Mouse (Mus musculus) CH12.LX (cell line): ENCODE data around the gene Cdkl5. TPM values are rescaled to one million over a fixed set of nuclear protein-coding genes. Genes with fewer than 3 reads are reported as not detected.

Source experiments
- DNase-seq: peaks from one replicate; pipeline ENCODE4 v3.0.0-alpha.2; 2013; ENCODE audit errors: extremely low read depth
- H3K27ac ChIP-seq: 2 replicates; pipeline ENCODE4 v1.5.1; 2012; ENCODE audit warnings: low read depth, mild to moderate bottlenecking, control low read depth, moderate library complexity; ENCODE audit not compliant: insufficient read depth
- H3K27me3 ChIP-seq: replicated peaks from 2 replicates; pipeline ENCODE3; 2012; ENCODE audit warnings: inconsistent platforms
- H3K36me3 ChIP-seq, 2 experiments: replicated peaks in 1 of 2; 2 replicates each; pipeline versions ENCODE3 to v1.6.1; 2012; ENCODE audit warnings: inconsistent platforms in 1 of 2, low read length in 1 of 2, mild to moderate bottlenecking in 1 of 2, mixed read lengths in 1 of 2, moderate library complexity in 1 of 2; ENCODE audit not compliant: control insufficient read depth in 1 of 2, insufficient read depth in 1 of 2
- H3K4me1 ChIP-seq, 2 experiments: 2 replicates each; pipeline ENCODE4 v1.6.1; 2012; ENCODE audit warnings: inconsistent platforms in 1 of 2, moderate library complexity in 1 of 2; ENCODE audit not compliant: insufficient read depth in 2 of 2, control insufficient read depth in 1 of 2
- H3K4me2 ChIP-seq: 2 replicates; pipeline ENCODE4 v1.6.1; 2012; ENCODE audit warnings: low read depth, mild to moderate bottlenecking, control low read depth; ENCODE audit not compliant: poor library complexity, insufficient read depth, severe bottlenecking
- H3K4me3 ChIP-seq, 3 experiments: fragments of 150-350 bp in 1 of 3; sonication (generic) in 1 of 3; replicated peaks in 1 of 3; 2 replicates each; pipeline versions ENCODE3 to v1.5.1; 2011 to 2012; ENCODE audit warnings: low read depth in 2 of 3, low read length in 2 of 3, mild to moderate bottlenecking in 2 of 3, moderate library complexity in 2 of 3, control low read depth in 1 of 3, improper control_type of control experiment in 1 of 3, inconsistent platforms in 1 of 3, mixed read lengths in 1 of 3; ENCODE audit not compliant: poor library complexity in 1 of 3
- H3K79me2 ChIP-seq: replicated peaks from 2 replicates; pipeline ENCODE4 v1.6.1; 2012; ENCODE audit warnings: mild to moderate bottlenecking, moderate library complexity; ENCODE audit not compliant: control insufficient read depth, poor library complexity, insufficient read depth, severe bottlenecking; ENCODE audit errors: extremely low read depth
- H3K9ac ChIP-seq: 2 replicates; pipeline ENCODE4 v1.6.1; 2012; ENCODE audit warnings: low read depth, mild to moderate bottlenecking, control low read depth, moderate library complexity; ENCODE audit not compliant: insufficient read depth
- H3K9me3 ChIP-seq: replicated peaks from 2 replicates; pipeline ENCODE3; 2012; ENCODE audit warnings: low read length, inconsistent platforms, mixed read lengths
- CTCF ChIP-seq, 2 experiments: IDR thresholded peaks in 1 of 2; conservative IDR thresholded peaks in 1 of 2; 2 replicates each; pipeline ENCODE4 v1.5.1; 2011 to 2012; ENCODE audit warnings: low read depth in 2 of 2, low read length in 2 of 2, improper control_type of control experiment in 1 of 2, inconsistent platforms in 1 of 2, mild to moderate bottlenecking in 1 of 2, moderate library complexity in 1 of 2
- ELF1 ChIP-seq: IDR thresholded peaks from 2 replicates; pipeline ENCODE4 v1.6.1; 2014; ENCODE audit warnings: low read depth, mild to moderate bottlenecking, inconsistent platforms, low read length, improper control_type of control experiment
- EP300 ChIP-seq: IDR thresholded peaks from 2 replicates; pipeline ENCODE4 v1.6.1; 2011; ENCODE audit warnings: low read length, improper control_type of control experiment
- ETS1 ChIP-seq: conservative IDR thresholded peaks from 2 replicates; pipeline ENCODE4 v1.6.1; 2012; ENCODE audit warnings: low read depth, mild to moderate bottlenecking, inconsistent platforms, low read length, improper control_type of control experiment, moderate library complexity
- GABPA ChIP-seq: IDR thresholded peaks from 2 replicates; pipeline ENCODE4 v1.6.1; 2012; ENCODE audit warnings: low read depth, low read length, improper control_type of control experiment, inconsistent platforms; ENCODE audit not compliant: insufficient replicate concordance
- HCFC1 ChIP-seq: IDR thresholded peaks from 2 replicates; pipeline ENCODE4 v1.6.1; 2012; ENCODE audit warnings: low read depth, mild to moderate bottlenecking, inconsistent platforms, low read length, improper control_type of control experiment
- JUND ChIP-seq: conservative IDR thresholded peaks from 2 replicates; pipeline ENCODE4 v1.6.1; 2011; ENCODE audit warnings: low read depth, low read length, improper control_type of control experiment
- MAZ ChIP-seq: IDR thresholded peaks from 2 replicates; pipeline ENCODE4 v1.6.1; 2012; ENCODE audit warnings: low read depth, mild to moderate bottlenecking, inconsistent platforms, low read length, improper control_type of control experiment, moderate library complexity
- MXI1 ChIP-seq: IDR thresholded peaks from 2 replicates; pipeline ENCODE4 v1.6.1; 2011; ENCODE audit warnings: mild to moderate bottlenecking, low read depth, low read length, improper control_type of control experiment
- MYC ChIP-seq: IDR thresholded peaks from 2 replicates; pipeline ENCODE4 v1.6.1; 2011; ENCODE audit warnings: low read depth, mild to moderate bottlenecking, improper control_type of control experiment, low read length
- NELFE ChIP-seq: IDR thresholded peaks from 2 replicates; pipeline ENCODE4 v1.6.1; 2011; ENCODE audit warnings: low read depth, low read length, improper control_type of control experiment
- NRF1 ChIP-seq: IDR thresholded peaks from 2 replicates; pipeline ENCODE4 v1.6.1; 2014; ENCODE audit warnings: low read depth, mild to moderate bottlenecking, inconsistent platforms, low read length, improper control_type of control experiment, moderate library complexity
- PAX5 ChIP-seq: IDR thresholded peaks from 2 replicates; pipeline ENCODE4 v1.6.1; 2012; ENCODE audit warnings: low read length, inconsistent platforms, mixed read lengths
- POLR2A ChIP-seq: IDR thresholded peaks from 2 replicates; pipeline ENCODE4 v1.6.1; 2011; ENCODE audit warnings: low read depth, mild to moderate bottlenecking, improper control_type of control experiment, low read length
- RAD21 ChIP-seq: IDR thresholded peaks from 2 replicates; pipeline ENCODE4 v1.6.1; 2011; ENCODE audit warnings: low read depth, mild to moderate bottlenecking, low read length, improper control_type of control experiment, moderate library complexity
- SIN3A ChIP-seq: IDR thresholded peaks from 2 replicates; pipeline ENCODE4 v1.6.1; 2012; ENCODE audit warnings: low read length, improper control_type of control experiment, inconsistent platforms
- SMC3 ChIP-seq: IDR thresholded peaks from 2 replicates; pipeline ENCODE4 v1.6.1; 2011; ENCODE audit warnings: low read depth, low read length, improper control_type of control experiment
- TCF12 ChIP-seq: IDR thresholded peaks from 2 replicates; pipeline ENCODE4 v1.6.1; 2014; ENCODE audit warnings: low read depth, mild to moderate bottlenecking, inconsistent platforms, low read length, improper control_type of control experiment
- UBTF ChIP-seq: IDR thresholded peaks from 2 replicates; pipeline ENCODE4 v1.6.1; 2012; ENCODE audit warnings: low read depth, mild to moderate bottlenecking, inconsistent platforms, low read length, improper control_type of control experiment, moderate library complexity
- USF2 ChIP-seq: conservative IDR thresholded peaks from 2 replicates; pipeline ENCODE4 v1.6.1; 2011; ENCODE audit warnings: low read depth, low read length, improper control_type of control experiment
- ZC3H11A ChIP-seq: IDR thresholded peaks from 2 replicates; pipeline ENCODE4 v1.6.1; 2012; ENCODE audit warnings: low read depth, mild to moderate bottlenecking, inconsistent platforms, low read length, improper control_type of control experiment
- ZKSCAN1 ChIP-seq: IDR thresholded peaks from 2 replicates; pipeline ENCODE4 v1.6.1; 2012; ENCODE audit warnings: low read depth, inconsistent platforms, low read length, improper control_type of control experiment, borderline replicate concordance
- ZNF384 ChIP-seq: IDR thresholded peaks from 2 replicates; pipeline ENCODE4 v1.6.1; 2012; ENCODE audit warnings: low read depth, low read length, improper control_type of control experiment, inconsistent platforms
- dilution Hi-C: fragments of 300-500 bp; cut with MboI; formaldehyde crosslinking; loops from 2 replicates; pipeline ENCODE4 v1.14.3; 2020; ENCODE audit warnings: low sequenced_read_pairs; ENCODE audit not compliant: extremely low pct_unique_long_range_greater_than_20kb, extremely low pct_ligation_motif_present
- in situ Hi-C: fragments of 300-500 bp; cut with MboI; formaldehyde crosslinking; loops from 3 replicates; pipeline ENCODE4 v1.14.3; 2019; ENCODE audit warnings: low sequenced_read_pairs, low pct_ligation_motif_present, low pct_unique_long_range_greater_than_20kb, mixed read lengths
- polyA plus RNA-seq: library from polyadenylated mRNA; unstranded; fragments of >175 nt; gene quantifications from 2 replicates; pipeline ENCODE4 v1.2.1, GENCODE M21; 2012; ENCODE audit warnings: low read depth; ENCODE audit not compliant: insufficient read length
- total RNA-seq, 2 experiments: library from RNA; depleted of rRNA; stranded (reverse); fragments of 300-350 nt in 1 of 2; fragments of >200 nt in 1 of 2; gene quantifications; 2 replicates each; pipeline ENCODE4 v1.2.3; 2012 to 2014

Gene Cdkl5
- total and polyA plus RNA-seq, 3 experiments, result 0.25 to 0.63 (median 0.30) TPM

- H3K36me3 ChIP-seq, result no peaks in the 10 kb centered on the region
- dilution Hi-C loops, result no loop called here
- DNase-seq, result no peak
- H3K9me3 ChIP-seq, result no peaks in the 10 kb centered on the region
- H3K9ac ChIP-seq, result no peak overlapping the region
- H3K4me3 ChIP-seq, result no peak overlapping the region
- in situ Hi-C loops, result no loop called here
- TF ChIP-seq SIN3A (no peak), GABPA (no peak), JUND (no peak), NELFE (no peak), MAZ (no peak), ZC3H11A (no peak), MXI1 (no peak), NRF1 (no peak), HCFC1 (no peak), ETS1 (no peak), SMC3 (no peak), RAD21 (no peak), PAX5 (no peak), ZKSCAN1 (no peak), CTCF (conservative IDR thresholded peaks at IDR 0.05 in 1 of 2, IDR thresholded peaks at IDR 0.05 in 1 of 2; ENCODE audit: low read depth in 2 of 2, low read length in 2 of 2) (no peak), EP300 (no peak), TCF12 (no peak)
- H3K79me2 ChIP-seq, result no peaks in the 10 kb centered on the region
- H3K4me2 ChIP-seq, result no peak overlapping the region
- no peaks in the 10 kb centered on the region for H3K4me1 ChIP-seq
- H3K27me3 ChIP-seq, result no peaks in the 10 kb centered on the region
- H3K27ac ChIP-seq, result no peak overlapping the region
Observed at GRCm38 (mm10) chrX:160901118-160901517, 93.4 kb downstream of the Cdkl5 start.

GRCm38 (mm10) chrX:160892077-160892476 is 102.4 kb downstream of the Cdkl5 start:
- Histone ChIP-seq H3K9me3 (no peaks in the 10 kb centered on the region), H3K4me2 (no peak overlapping the region), H3K27me3 (no peaks in the 10 kb centered on the region), H3K79me2 (no peaks in the 10 kb centered on the region), H3K27ac (no peak overlapping the region), H3K4me3 (no peak overlapping the region), H3K4me1 (no peaks in the 10 kb centered on the region), H3K9ac (no peak overlapping the region), H3K36me3 (no peaks in the 10 kb centered on the region)
- DNase-seq, result no peak
- in situ Hi-C loops (no loop called here), dilution Hi-C loops (no loop called here)
- TF ChIP-seq PAX5, result no peak
- no peak for TF ChIP-seq MYC
- no peak for TF ChIP-seq GABPA
- TF ChIP-seq RAD21, result no peak
- TF ChIP-seq SIN3A, result no peak
- no peak for TF ChIP-seq USF2
- TF ChIP-seq ETS1, result no peak
- no peak for TF ChIP-seq SMC3
- TF ChIP-seq ZNF384, result no peak
- TF ChIP-seq UBTF, result no peak
- TF ChIP-seq POLR2A, result no peak
- TF ChIP-seq ELF1, result no peak
